Mouse (Mus musculus): ENCODE measurements at regions not wholly inside any gene's neighbourhood (a gene's known extent, or its start where the extent isn't known, plus 50 kb on each side); places are given as distances from the start of the nearest gene placed in this dataset.

GRCm38 (mm10) chr8:116447452-116447851, 57.3 kb upstream of the Dynlrb2 start:
- no peaks in the 10 kb centered on the region for H3K36me3 ChIP-seq (ENCODE audit: control insufficient read depth in 1 of 2, insufficient read depth in 2 of 2, low read length in 2 of 2)
- TF ChIP-seq NELFE (IDR thresholded peaks at IDR 0.05; ENCODE audit: low read depth, low read length) (no peak), POLR2AphosphoS2 (IDR thresholded peaks at IDR 0.05; ENCODE audit: low read length) (no peak), ZKSCAN1 (IDR thresholded peaks at IDR 0.05; ENCODE audit: low read depth, low read length) (no peak), ELF1 (IDR thresholded peaks at IDR 0.05; ENCODE audit: low read depth, low read length) (no peak), NRF1 (IDR thresholded peaks at IDR 0.05; ENCODE audit: insufficient read depth, low read depth, low read length, poor library complexity, severe bottlenecking) (no peak), MYB (IDR thresholded peaks at IDR 0.05; ENCODE audit: low read depth, low read length) (no peak), SIN3A (IDR thresholded peaks at IDR 0.05; ENCODE audit: low read length) (no peak), CTCF (IDR thresholded peaks at IDR 0.05 in 2 of 3, conservative IDR thresholded peaks at IDR 0.05 in 1 of 3; ENCODE audit: control insufficient read depth in 1 of 3, insufficient read depth in 1 of 3, low read depth in 2 of 3, low read length in 3 of 3, poor library complexity in 1 of 3, severe bottlenecking in 1 of 3) (no peak), UBTF (IDR thresholded peaks at IDR 0.05; ENCODE audit: borderline replicate concordance, insufficient read depth, low read depth, low read length) (no peak), CHD2 (IDR thresholded peaks at IDR 0.05; ENCODE audit: low read length) (no peak), ZMIZ1 (IDR thresholded peaks at IDR 0.05; ENCODE audit: low read depth, low read length) (no peak), POLR2AphosphoS5 (IDR thresholded peaks at IDR 0.05; ENCODE audit: borderline replicate concordance, low read depth, low read length) (no peak), MEF2A (IDR thresholded peaks at IDR 0.05; ENCODE audit: extremely low read depth, insufficient replicate concordance, low read depth, low read length, poor library complexity, severe bottlenecking) (no peak), BHLHE40 (IDR thresholded peaks at IDR 0.05; ENCODE audit: borderline replicate concordance, low read depth, low read length) (no peak), MYC (IDR thresholded peaks at IDR 0.05; ENCODE audit: low read depth, low read length) (no peak), ZC3H11A (IDR thresholded peaks at IDR 0.05; ENCODE audit: low read depth, low read length) (no peak), KAT2A (conservative IDR thresholded peaks at IDR 0.05; ENCODE audit: low read depth, low read length) (no peak), CHD1 (IDR thresholded peaks at IDR 0.05; ENCODE audit: low read depth, low read length) (no peak), RAD21 (IDR thresholded peaks at IDR 0.05; ENCODE audit: low read depth, low read length) (no peak), GATA1 (IDR thresholded peaks at IDR 0.05; ENCODE audit: low read depth, low read length) (no peak)
- no peaks in the 10 kb centered on the region for H3K27me3 ChIP-seq (ENCODE audit: control insufficient read depth in 1 of 2, insufficient read depth in 2 of 2, low read length in 2 of 2)
- DNase-seq (ENCODE audit: low read depth, low spot score), result no peak
- no peak overlapping the region for H3K27ac ChIP-seq (ENCODE audit: control insufficient read depth, low read depth, low read length)
- no peak overlapping the region for H3K9ac ChIP-seq (ENCODE audit: control insufficient read depth, low read depth, low read length, poor library complexity, severe bottlenecking)
- no peaks in the 10 kb centered on the region for H3K4me1 ChIP-seq (ENCODE audit: control insufficient read depth in 1 of 2, insufficient read depth in 2 of 2, low read length in 2 of 2)
- H3K9me3 ChIP-seq (replicated peaks; ENCODE audit: insufficient read depth, low read length), result no peaks in the 10 kb centered on the region
- H3K4me3 ChIP-seq (ENCODE audit: control insufficient read depth in 1 of 2, insufficient read depth in 1 of 2, low read depth in 2 of 2, low read length in 2 of 2), result no peak overlapping the region
- H3K79me2 ChIP-seq (ENCODE audit: control insufficient read depth, insufficient read depth, low read length, poor library complexity), result no peaks in the 10 kb centered on the region

GRCm38 (mm10) chr8:116442827-116443226, 61.9 kb upstream of the Dynlrb2 start:
- TF ChIP-seq SIN3A (IDR thresholded peaks at IDR 0.05; ENCODE audit: low read length) (no peak), CHD1 (IDR thresholded peaks at IDR 0.05; ENCODE audit: low read depth, low read length) (no peak), TBP (IDR thresholded peaks at IDR 0.05; ENCODE audit: low read depth, low read length) (no peak), ETS1 (IDR thresholded peaks at IDR 0.05; ENCODE audit: low read depth, low read length) (no peak)
- Histone ChIP-seq H3K27me3 (ENCODE audit: control insufficient read depth in 1 of 2, insufficient read depth in 2 of 2, low read length in 2 of 2) (no peaks in the 10 kb centered on the region), H3K4me3 (ENCODE audit: control insufficient read depth in 1 of 2, insufficient read depth in 1 of 2, low read depth in 2 of 2, low read length in 2 of 2) (no peak overlapping the region), H3K9me3 (replicated peaks; ENCODE audit: insufficient read depth, low read length) (no peaks in the 10 kb centered on the region), H3K9ac (ENCODE audit: control insufficient read depth, low read depth, low read length, poor library complexity, severe bottlenecking) (no peak overlapping the region), H3K79me2 (ENCODE audit: control insufficient read depth, insufficient read depth, low read length, poor library complexity) (no peaks in the 10 kb centered on the region), H3K36me3 (ENCODE audit: control insufficient read depth in 1 of 2, insufficient read depth in 2 of 2, low read length in 2 of 2) (no peaks in the 10 kb centered on the region), H3K27ac (ENCODE audit: control insufficient read depth, low read depth, low read length) (no peak overlapping the region), H3K4me1 (ENCODE audit: control insufficient read depth in 1 of 2, insufficient read depth in 2 of 2, low read length in 2 of 2) (no peaks in the 10 kb centered on the region)
- DNase-seq (ENCODE audit: low read depth, low spot score), result no peak

Data from MEL (cell line).